Mouse (Mus musculus) hindbrain, embryonic 15.5 days (tissue): ENCODE measurements around the gene Arhgap18. TPM values are rescaled to one million over a fixed set of nuclear protein-coding genes. Genes with fewer than 3 reads are reported as not detected.
A peak's percentile ranks its signal among the peaks of the same experiment; 100 is the strongest.

Experiments
- ATAC-seq: fragments of 200-750 bp; cut with Nextera tagmentation; 2 replicates; pipeline ENCODE4 v1.8.0; 2017; ENCODE audit warnings: low read depth, moderate number of reproducible peaks, moderate TSS enrichment; ENCODE audit not compliant: low FRiP score
- H3K27ac ChIP-seq: fragments of 300-500 bp; sonication (generic); replicated peaks from 2 replicates; pipeline ENCODE4 v1.5.1; 2015; ENCODE audit warnings: mild to moderate bottlenecking, inconsistent platforms
- H3K27me3 ChIP-seq: fragments of 300-500 bp; sonication (generic); 2 replicates; pipeline ENCODE4 v1.6.1; 2015; ENCODE audit warnings: control low read depth, inconsistent platforms
- H3K36me3 ChIP-seq: fragments of 300-500 bp; sonication (generic); 2 replicates; pipeline ENCODE4 v1.6.1; 2015; ENCODE audit warnings: control low read depth, inconsistent platforms
- H3K4me1 ChIP-seq: fragments of 300-500 bp; sonication (generic); replicated peaks from 2 replicates; pipeline ENCODE4 v1.6.1; 2015; ENCODE audit warnings: control low read depth, inconsistent platforms
- H3K4me2 ChIP-seq: fragments of 300-500 bp; sonication (generic); 2 replicates; pipeline ENCODE4 v1.6.1; 2015; ENCODE audit warnings: moderate library complexity, mild to moderate bottlenecking, inconsistent platforms
- H3K4me3 ChIP-seq: fragments of 300-500 bp; sonication (generic); 2 replicates; pipeline ENCODE4 v1.5.1; 2015; ENCODE audit warnings: mild to moderate bottlenecking, inconsistent platforms
- H3K9ac ChIP-seq: fragments of 300-500 bp; sonication (generic); 2 replicates; pipeline ENCODE4 v1.6.1; 2015; ENCODE audit warnings: inconsistent platforms
- H3K9me3 ChIP-seq: fragments of 300-500 bp; sonication (generic); 2 replicates; pipeline ENCODE4 v1.6.1; 2016; ENCODE audit warnings: control low read depth, inconsistent platforms
- WGBS: fragments of 180-500 bp; shearing (Covaris S2); methylation state at CpG from one replicate; pipeline ENCODE4 v1.1.7; 2015; 5-methylcytosine and 5-hydroxymethylcytosine counted together
- polyA plus RNA-seq: library from polyadenylated mRNA; unstranded; fragments of >200 nt; fragmentation: Nextera tagmentation; extraction: Ambion mirVana; gene quantifications from 2 replicates; pipeline ENCODE4 v1.2.1, GENCODE M21; 2015

The Arhgap18 gene
- polyA plus RNA-seq: 10.2 and 13.7 TPM in 2 replicates

DNA sequence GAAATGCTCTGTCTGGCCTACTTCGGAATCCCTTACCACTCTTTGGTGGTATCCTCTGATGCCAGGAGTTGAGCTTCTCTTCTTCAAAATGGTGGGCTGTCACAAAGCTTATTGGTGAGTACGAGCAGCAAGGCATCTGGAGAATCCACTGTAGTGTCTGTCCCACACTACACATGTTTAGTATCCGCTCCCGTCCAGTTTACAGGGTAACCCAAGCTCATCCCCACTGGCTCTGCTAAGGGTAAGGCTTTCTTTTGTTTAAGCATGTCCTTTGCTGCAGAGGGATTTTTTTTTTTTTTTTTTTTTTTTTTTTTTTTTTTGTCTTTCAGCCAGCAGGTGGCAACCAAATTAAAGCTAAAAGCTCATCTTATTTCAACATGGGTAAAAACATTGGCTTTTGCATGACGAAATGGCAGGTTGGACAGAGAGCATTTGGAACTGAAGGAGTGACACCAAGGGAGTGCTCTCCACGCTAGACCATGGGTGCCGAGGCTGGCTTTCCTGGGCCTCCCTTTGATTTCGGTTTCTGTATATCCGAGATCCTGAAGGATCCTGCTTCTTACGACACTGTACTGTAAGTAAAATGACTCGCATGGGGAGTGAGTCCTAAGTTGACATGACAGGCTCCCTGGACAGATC is at the start of gene Arhgap18:
Gene Arhgap18 (plus strand): TSS at position 493 of the 639 bp plus-strand sequence.
- Histone ChIP-seq H3K4me3 (no peak within 1 kb of the TSS), H3K4me1 (no peaks in the 10 kb centered on the region; the same call in 1 of the 2 replicates), H3K27me3 (no peaks in the 10 kb centered on the region), H3K36me3 (no peaks in the 10 kb centered on the region), H3K9ac (no peak within 1 kb of the TSS), H3K27ac (peak within 1 kb of the TSS; percentile 50), H3K9me3 (no peaks in the 10 kb centered on the region), H3K4me2 (no peak within 1 kb of the TSS)
- WGBS: 76% methylated on average over 11 of the region's 11 CpGs
- ATAC-seq: peak; percentile 54

DNA sequence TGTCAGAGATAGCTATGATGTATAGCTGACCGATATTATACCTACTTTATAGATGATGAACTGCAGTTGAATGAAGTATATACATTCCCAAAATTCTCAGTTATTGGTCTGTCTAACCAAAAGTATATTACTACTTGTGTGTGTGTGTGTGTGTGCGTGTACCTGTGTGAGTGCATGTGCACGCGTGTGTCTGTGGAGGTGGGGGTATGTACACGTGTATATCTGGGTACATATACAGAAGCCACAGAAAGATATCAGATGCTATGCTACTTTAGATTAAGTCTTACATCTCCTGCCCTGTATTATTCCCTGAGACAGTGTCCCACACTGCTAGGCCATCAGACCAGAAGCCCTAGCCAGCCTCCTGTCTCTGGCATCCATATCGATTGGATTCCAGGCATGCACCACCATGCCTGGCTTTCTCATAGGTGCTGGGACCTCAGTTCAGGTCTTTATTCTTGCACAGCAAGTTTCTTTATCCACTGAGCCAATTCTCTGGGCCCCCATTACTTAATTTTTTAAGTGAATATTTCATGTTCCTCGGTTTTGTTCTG is 42.7 kb upstream of the Arhgap18 start:
- H3K4me3 ChIP-seq: no peak overlapping the region
- no peak overlapping the region for H3K9ac ChIP-seq
- no peaks in the 10 kb centered on the region for H3K27me3 ChIP-seq
- no peak overlapping the region; the same call in 1 of the 2 replicates for H3K27ac ChIP-seq
- H3K4me2 ChIP-seq: no peak overlapping the region
- no peaks in the 10 kb centered on the region for H3K4me1 ChIP-seq
- ATAC-seq: peak; percentile 48
- H3K9me3 ChIP-seq: no peaks in the 10 kb centered on the region
- WGBS: 95% methylated on average over 7 of the region's 7 CpGs
- H3K36me3 ChIP-seq: no peaks in the 10 kb centered on the region

DNA sequence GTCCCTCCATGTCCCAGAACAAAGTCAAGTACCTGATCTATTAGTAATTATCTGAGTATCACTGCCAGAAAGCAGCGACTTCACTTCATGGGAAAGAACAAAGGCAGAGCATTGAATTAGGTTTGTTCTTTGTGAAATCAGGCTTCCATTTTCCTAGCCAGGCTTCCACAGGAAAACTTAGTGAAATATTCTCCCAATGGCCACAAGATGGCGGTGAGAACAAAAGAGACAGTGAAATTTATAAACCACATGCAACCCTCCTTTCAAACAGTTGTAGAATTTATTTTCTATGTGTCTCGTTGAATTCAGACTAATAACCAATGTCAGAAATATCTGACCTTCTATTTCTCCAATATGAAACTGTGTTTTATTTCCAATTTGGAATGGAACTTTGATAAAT is 42.2 kb upstream of the Arhgap18 start:
- no peaks in the 10 kb centered on the region for H3K4me1 ChIP-seq
- no peak overlapping the region; the same call in 1 of the 2 replicates for H3K27ac ChIP-seq
- no peaks in the 10 kb centered on the region for H3K36me3 ChIP-seq
- H3K4me3 ChIP-seq: no peak overlapping the region
- WGBS: 3% methylated on average over 3 of the region's 3 CpGs
- H3K27me3 ChIP-seq: no peaks in the 10 kb centered on the region
- no peaks in the 10 kb centered on the region for H3K9me3 ChIP-seq
- H3K9ac ChIP-seq: no peak overlapping the region
- no peak overlapping the region for H3K4me2 ChIP-seq
- peak; percentile 44 for ATAC-seq

- no peaks in the 10 kb centered on the region for H3K36me3 ChIP-seq
- no peaks in the 10 kb centered on the region for H3K27me3 ChIP-seq
- no peak overlapping the region for H3K4me3 ChIP-seq
- H3K4me2 ChIP-seq: no peak overlapping the region
- 44% methylated on average over 3 of the region's 3 CpGs for WGBS
- H3K27ac ChIP-seq: no peak overlapping the region
- H3K4me1 ChIP-seq: no peaks in the 10 kb centered on the region
- H3K9ac ChIP-seq: no peak overlapping the region
- no peaks in the 10 kb centered on the region for H3K9me3 ChIP-seq
- ATAC-seq: no peak
Measured at GRCm38 (mm10) chr10:26713986-26714385, 39.2 kb upstream of the Arhgap18 start.

DNA sequence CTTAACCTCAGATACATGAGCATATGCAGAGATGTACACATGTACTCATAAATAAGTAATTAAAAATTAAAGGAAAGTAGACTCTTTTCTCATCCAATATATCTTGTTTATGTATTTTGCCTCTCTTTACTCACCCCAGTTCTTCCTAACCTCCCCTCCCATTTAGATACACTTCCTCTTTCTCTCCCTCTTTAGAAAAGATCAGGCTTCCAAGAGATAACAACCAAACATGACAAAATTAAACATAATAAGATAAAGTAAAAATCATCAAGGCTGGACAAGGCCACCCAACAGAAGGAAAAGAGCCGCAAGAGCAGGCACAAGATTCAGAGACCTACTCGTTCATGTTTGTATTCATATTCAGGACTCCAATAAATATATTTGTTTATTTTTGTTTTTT is 28.5 kb upstream of the Arhgap18 start:
- no peak for ATAC-seq
- H3K9ac ChIP-seq: no peak overlapping the region
- no peak overlapping the region for H3K4me2 ChIP-seq
- no peak overlapping the region for H3K4me3 ChIP-seq
- WGBS: 89% methylated on average over 2 of the region's 2 CpGs
- no peaks in the 10 kb centered on the region for H3K36me3 ChIP-seq
- H3K4me1 ChIP-seq: no peaks in the 10 kb centered on the region
- no peaks in the 10 kb centered on the region for H3K27me3 ChIP-seq
- no peak overlapping the region for H3K27ac ChIP-seq
- no peaks in the 10 kb centered on the region for H3K9me3 ChIP-seq

GRCm38 (mm10) chr10:26725255-26725654 is 28.0 kb upstream of the Arhgap18 start:
- no peak overlapping the region for H3K4me3 ChIP-seq
- H3K36me3 ChIP-seq: no peaks in the 10 kb centered on the region
- no peak overlapping the region for H3K27ac ChIP-seq
- whole genome bisulfite sequencing: 93% methylated on average over 3 of the region's 3 CpGs
- no peak overlapping the region for H3K4me2 ChIP-seq
- no peaks in the 10 kb centered on the region for H3K27me3 ChIP-seq
- H3K9me3 ChIP-seq: no peaks in the 10 kb centered on the region
- no peak overlapping the region for H3K9ac ChIP-seq
- ATAC-seq: no peak
- H3K4me1 ChIP-seq: no peaks in the 10 kb centered on the region

DNA sequence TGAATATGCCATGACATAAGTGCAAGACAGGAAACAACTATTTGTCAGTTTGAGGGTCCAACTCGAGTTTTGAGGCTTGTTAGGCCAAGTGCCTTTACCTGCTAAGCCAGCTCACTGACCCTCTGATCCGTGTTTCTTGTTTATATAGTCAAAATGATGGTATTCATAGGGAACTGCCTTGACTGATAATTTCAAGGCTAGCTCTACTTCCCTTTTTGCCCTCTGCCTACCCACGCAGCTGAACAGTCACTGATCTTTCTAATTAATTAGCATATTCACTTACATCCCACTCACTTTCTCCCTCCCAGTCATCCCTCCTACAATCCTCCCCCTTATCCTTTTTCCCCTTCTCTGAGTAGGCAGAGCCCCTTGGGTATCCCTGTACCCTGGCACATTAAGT is 2.4 kb upstream of the Arhgap18 start:
- ATAC-seq: peak; percentile 28; the same call in 1 of the 2 replicates
- WGBS: 80% methylated on average over 3 of the region's 3 CpGs

GRCm38 (mm10) chr10:26752064-26752928 is 925 bp upstream of the Arhgap18 start:
- H3K9ac ChIP-seq: no peak overlapping the region
- H3K4me3 ChIP-seq: no peak overlapping the region
- 63% methylated on average over 16 of the region's 16 CpGs for WGBS

More for the DNA sequence above, 2.4 kb upstream of the Arhgap18 start:
- no peaks in the 10 kb centered on the region; the same call in 1 of the 2 replicates for H3K4me1 ChIP-seq
- H3K27me3 ChIP-seq: no peaks in the 10 kb centered on the region
- H3K9me3 ChIP-seq: no peaks in the 10 kb centered on the region
- no peak overlapping the region for H3K4me2 ChIP-seq
- H3K4me3 ChIP-seq: no peak overlapping the region
- no peak overlapping the region for H3K9ac ChIP-seq
- H3K36me3 ChIP-seq: no peaks in the 10 kb centered on the region
- no peak overlapping the region for H3K27ac ChIP-seq

DNA sequence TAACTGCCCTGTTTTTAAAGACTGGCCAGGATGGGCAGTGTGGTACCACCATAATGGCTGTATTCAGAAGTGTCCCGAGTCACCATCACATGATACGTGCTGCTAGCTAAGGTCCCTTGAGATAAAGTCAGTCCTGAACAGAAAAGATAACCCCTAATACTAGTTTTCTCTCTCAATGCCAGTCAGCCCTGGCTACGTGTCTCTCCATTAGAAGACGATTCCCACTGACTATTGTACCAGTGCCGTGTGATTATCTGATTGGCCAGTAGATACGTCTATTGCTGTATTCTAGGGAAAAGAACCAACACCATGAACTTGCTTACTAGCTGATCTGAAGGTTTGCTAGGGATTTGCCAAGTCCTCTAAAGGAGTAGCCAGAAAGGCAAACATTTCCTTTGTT is 785 bp downstream of the Arhgap18 start:
- no peak overlapping the region for H3K4me3 ChIP-seq
- H3K9ac ChIP-seq: no peak overlapping the region
- no peaks in the 10 kb centered on the region for H3K36me3 ChIP-seq
- H3K27me3 ChIP-seq: no peaks in the 10 kb centered on the region
- no peaks in the 10 kb centered on the region for H3K9me3 ChIP-seq
- 87% methylated on average over 6 of the region's 6 CpGs for WGBS
- no peak for ATAC-seq
- H3K4me2 ChIP-seq: no peak overlapping the region
- H3K27ac ChIP-seq: no peak overlapping the region
- H3K4me1 ChIP-seq: no peaks in the 10 kb centered on the region; the same call in 1 of the 2 replicates

More at GRCm38 (mm10) chr10:26752064-26752928, 925 bp upstream of the Arhgap18 start:
- no peaks in the 10 kb centered on the region for H3K36me3 ChIP-seq
- peak; percentile 69 for ATAC-seq
- H3K27ac ChIP-seq: peak overlapping the region; percentile 50
- H3K4me1 ChIP-seq: no peaks in the 10 kb centered on the region; the same call in 1 of the 2 replicates
- no peak overlapping the region for H3K4me2 ChIP-seq
- no peaks in the 10 kb centered on the region for H3K27me3 ChIP-seq
- H3K9me3 ChIP-seq: no peaks in the 10 kb centered on the region

GRCm38 (mm10) chr10:26757231-26757630 is 4.0 kb downstream of the Arhgap18 start:
- Histone ChIP-seq H3K4me1 (no peaks in the 10 kb centered on the region; the same call in 1 of the 2 replicates), H3K27ac (no peak overlapping the region), H3K4me2 (no peak overlapping the region), H3K4me3 (no peak overlapping the region), H3K9me3 (no peaks in the 10 kb centered on the region), H3K27me3 (no peaks in the 10 kb centered on the region), H3K9ac (no peak overlapping the region), H3K36me3 (no peaks in the 10 kb centered on the region)
- WGBS: 93% methylated on average over 2 of the region's 2 CpGs
- ATAC-seq: no peak

DNA sequence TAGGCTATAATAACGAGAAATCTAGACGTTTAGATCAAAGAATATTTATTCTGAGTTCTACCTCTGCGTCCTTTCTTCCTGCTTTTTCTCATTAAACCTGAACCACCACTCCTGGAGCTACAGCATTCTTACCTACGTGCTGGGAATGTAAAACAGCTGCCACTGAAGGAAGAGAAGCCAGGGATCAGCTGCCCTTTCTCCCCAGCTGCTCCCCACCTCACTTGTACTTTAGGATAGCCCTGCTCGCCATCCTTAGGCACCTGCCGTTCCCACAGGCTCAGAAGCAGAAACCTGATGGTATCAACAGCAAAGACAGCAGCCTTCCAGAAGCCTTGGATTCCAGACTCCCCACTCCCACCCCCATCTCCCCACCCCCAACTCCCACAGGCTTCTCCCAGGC is 6.2 kb downstream of the Arhgap18 start:
- Histone ChIP-seq H3K27ac (no peak overlapping the region), H3K36me3 (no peaks in the 10 kb centered on the region), H3K4me1 (no peaks in the 10 kb centered on the region), H3K27me3 (no peaks in the 10 kb centered on the region), H3K9me3 (no peaks in the 10 kb centered on the region), H3K9ac (no peak overlapping the region), H3K4me3 (no peak overlapping the region), H3K4me2 (no peak overlapping the region)
- WGBS: 47% methylated on average over 6 of the region's 6 CpGs
- ATAC-seq: no peak

GRCm38 (mm10) chr10:26761103-26761502 is 7.9 kb downstream of the Arhgap18 start:
- no peaks in the 10 kb centered on the region for H3K9me3 ChIP-seq
- no peaks in the 10 kb centered on the region for H3K27me3 ChIP-seq
- no peak overlapping the region for H3K4me3 ChIP-seq
- no peak overlapping the region for H3K9ac ChIP-seq
- no peaks in the 10 kb centered on the region for H3K36me3 ChIP-seq
- no peak overlapping the region for H3K4me2 ChIP-seq
- WGBS: 90% methylated on average over 4 of the region's 4 CpGs
- no peak for ATAC-seq
- H3K4me1 ChIP-seq: no peaks in the 10 kb centered on the region
- H3K27ac ChIP-seq: no peak overlapping the region
